Mouse (Mus musculus) forebrain, embryonic 11.5 days (tissue): ENCODE measurements around the gene Os9. TPM values are rescaled to one million over a fixed set of nuclear protein-coding genes. Genes with fewer than 3 reads are reported as not detected.

ENCODE experiments used
- ATAC-seq: fragments of 200-750 bp; cut with Nextera tagmentation; replicated peaks from 2 replicates; pipeline ENCODE4 v1.8.0; 2017; ENCODE audit warnings: moderate TSS enrichment; ENCODE audit not compliant: low FRiP score
- DNase-seq: peaks from one replicate; pipeline ENCODE4 v3.0.0-alpha.2; 2017; ENCODE audit warnings: low spot score
- H3K27ac ChIP-seq: fragments of 300-500 bp; sonication (generic); 2 replicates; pipeline ENCODE4 v1.5.1; 2014; ENCODE audit warnings: low read depth, low read length
- H3K27me3 ChIP-seq: fragments of 300-500 bp; sonication (generic); 2 replicates; pipeline ENCODE4 v1.6.1; 2014; ENCODE audit warnings: mild to moderate bottlenecking, low read length, mixed read lengths; ENCODE audit not compliant: control insufficient read depth, insufficient read depth
- H3K36me3 ChIP-seq: fragments of 300-500 bp; sonication (generic); 2 replicates; pipeline ENCODE4 v1.6.1; 2014; ENCODE audit warnings: mild to moderate bottlenecking, low read length, moderate library complexity, mixed read lengths; ENCODE audit not compliant: control insufficient read depth, insufficient read depth
- H3K4me1 ChIP-seq: fragments of 300-500 bp; sonication (generic); replicated peaks from 2 replicates; pipeline ENCODE4 v1.6.1; 2014; ENCODE audit warnings: low read length, mixed read lengths; ENCODE audit not compliant: control insufficient read depth, insufficient read depth
- H3K4me2 ChIP-seq: fragments of 300-500 bp; sonication (generic); 2 replicates; pipeline ENCODE4 v1.6.1; 2014; ENCODE audit warnings: low read depth, mild to moderate bottlenecking, low read length, moderate library complexity, mixed read lengths; ENCODE audit not compliant: severe bottlenecking
- H3K4me3 ChIP-seq: fragments of 300-500 bp; sonication (generic); 2 replicates; pipeline ENCODE4 v1.5.1; 2014; ENCODE audit warnings: low read depth, low read length
- H3K9ac ChIP-seq: fragments of 300-500 bp; sonication (generic); 2 replicates; pipeline ENCODE4 v1.6.1; 2014; ENCODE audit warnings: low read length
- H3K9me3 ChIP-seq: fragments of 300-500 bp; sonication (generic); 2 replicates; pipeline ENCODE4 v1.6.1; 2016; ENCODE audit warnings: low read length, mixed read lengths; ENCODE audit not compliant: control insufficient read depth
- WGBS: fragments of 180-500 bp; shearing (Covaris S2); extraction: QIAGEN DNeasy Blood & Tissue Kit; methylation state at CpG from one replicate; pipeline ENCODE4 v1.1.7; 2014; 5-methylcytosine and 5-hydroxymethylcytosine counted together
- polyA plus RNA-seq: library from polyadenylated mRNA; unstranded; fragments of >200 nt; fragmentation: Nextera tagmentation; extraction: Ambion mirVana; gene quantifications from 2 replicates; pipeline ENCODE4 v1.2.1, GENCODE M21; 2014

Gene Os9
- polyA plus RNA-seq, 1 experiment from 2014 or later = 57.9 TPM

GRCm38 (mm10) chr10:127048608-127049394 lies 72.1 kb downstream of the Os9 start:
- Histone ChIP-seq H3K27ac (no peak overlapping the region), H3K27me3 (peaks cover 36% of the 10 kb centered on the region), H3K9me3 (no peaks in the 10 kb centered on the region), H3K4me3 (peak overlapping the region; percentile 5; the same call in 1 of the 2 replicates), H3K9ac (no peak overlapping the region; the same call in none of the 2 replicates), H3K36me3 (no peaks in the 10 kb centered on the region), H3K4me1 (peaks cover 6% of the 10 kb centered on the region; the same call in 1 of the 2 replicates), H3K4me2 (peak overlapping the region; percentile 11; the same call in 1 of the 2 replicates)
- ATAC-seq (no peak), DNase-seq (peak; percentile 52)
- 4% methylated on average over 35 of the region's 35 CpGs for WGBS

- 27% methylated on average over 5 of the region's 5 CpGs for WGBS
- Histone ChIP-seq H3K27me3 (peaks cover 36% of the 10 kb centered on the region), H3K4me1 (peaks cover 7% of the 10 kb centered on the region; the same call in 1 of the 2 replicates), H3K4me2 (peak within 1 kb of the TSS; percentile 11; the same call in 1 of the 2 replicates), H3K9ac (no peak within 1 kb of the TSS; the same call in 1 of the 2 replicates), H3K4me3 (peak within 1 kb of the TSS; percentile 5; the same call in 1 of the 2 replicates), H3K9me3 (no peaks in the 10 kb centered on the region), H3K27ac (no peak within 1 kb of the TSS), H3K36me3 (no peaks in the 10 kb centered on the region)
- DNase-seq (no peak), ATAC-seq (no peak)
Measured at GRCm38 (mm10) chr10:127047954-127048353, 73.0 kb downstream of the Os9 start, which contains the start of gene Cyp27b1. Gene Cyp27b1 (plus strand): TSS chr10:127048250.

Other genes with a start within 250 kb of the Os9 start
- gene Atp23, start 219.8 kb downstream of the Os9 start, polyA plus RNA-seq = 15.5 and 23.2 TPM in 2 replicates
- 58.8 and 63.2 TPM in 2 replicates for gene Ctdsp2, start 142.4 kb downstream of the Os9 start, polyA plus RNA-seq
- 0.08 and 0.32 TPM in 2 replicates for gene Avil, start 120.4 kb downstream of the Os9 start, polyA plus RNA-seq
- 91.2 and 93.8 TPM in 2 replicates for gene Tsfm, start 90.3 kb downstream of the Os9 start, polyA plus RNA-seq
- gene Mettl1, start 79.7 kb downstream of the Os9 start, polyA plus RNA-seq = 42.5 and 44.0 TPM in 2 replicates
- 0.11 TPM in 1 of 2 replicates, not detected in the other for gene Eef1akmt3, start 79.6 kb downstream of the Os9 start, polyA plus RNA-seq
- 0.23 TPM in 1 of 2 replicates, not detected in the other for gene Cyp27b1, start 72.9 kb downstream of the Os9 start, polyA plus RNA-seq
- gene March9, start 60.9 kb downstream of the Os9 start, polyA plus RNA-seq = 2.7 and 3.7 TPM in 2 replicates
- 2,945 and 3,022 TPM in 2 replicates for gene Cdk4, start 57.6 kb downstream of the Os9 start, polyA plus RNA-seq
- gene Tspan31, start 50.9 kb downstream of the Os9 start, polyA plus RNA-seq = 144 and 159 TPM in 2 replicates
- 0.47 and 0.64 TPM in 2 replicates for gene Agap2, start 45.8 kb downstream of the Os9 start, polyA plus RNA-seq
- 7.8 and 8.4 TPM in 2 replicates for gene B4galnt1, start 44.1 kb upstream of the Os9 start, polyA plus RNA-seq
- 0.93 and 1.1 TPM in 2 replicates for gene Slc26a10, start 59.5 kb upstream of the Os9 start, polyA plus RNA-seq
- 31.6 and 33.5 TPM in 2 replicates for gene Arhgef25, start 69.0 kb upstream of the Os9 start, polyA plus RNA-seq
- 157 and 170 TPM in 2 replicates for gene Dtx3, start 74.6 kb upstream of the Os9 start, polyA plus RNA-seq
- 16.4 and 17.2 TPM in 2 replicates for gene Pip4k2c, start 90.5 kb upstream of the Os9 start, polyA plus RNA-seq
- 21.7 and 23.6 TPM in 2 replicates for gene Kif5a, start 142.2 kb upstream of the Os9 start, polyA plus RNA-seq
- 202 and 207 TPM in 2 replicates for gene Dctn2, start 145.2 kb upstream of the Os9 start, polyA plus RNA-seq
- 22.6 and 24.0 TPM in 2 replicates for gene Mbd6, start 167.9 kb upstream of the Os9 start, polyA plus RNA-seq
- 191 and 195 TPM in 2 replicates for gene Mars, start 190.7 kb upstream of the Os9 start, polyA plus RNA-seq
- gene Arhgap9, start 200.8 kb upstream of the Os9 start, polyA plus RNA-seq = 0.88 and 1.7 TPM in 2 replicates
- 6.1 and 6.5 TPM in 2 replicates for gene Gli1, start 220.8 kb upstream of the Os9 start, polyA plus RNA-seq
- 0.05 and 0.07 TPM in 2 replicates for gene Inhbe, start 233.3 kb upstream of the Os9 start, polyA plus RNA-seq
- not detected in 2 replicates for gene Inhbc, start 249.3 kb upstream of the Os9 start, polyA plus RNA-seq